ENCODE assay signal across 20 mouse cellular contexts in genomic region chr7:99632286-99632685, GRCm38 (mm10). TPM values are rescaled to one million over a fixed set of nuclear protein-coding genes. Genes with fewer than 3 reads are reported as not detected.
DNase-seq lines count a peak whose midpoint lies in the region; ATAC-seq and TF ChIP-seq lines count a peak whose summit lies in the region.
"Had no signal": no experiment of that assay in that cellular context is flagged by ENCODE, and none has a peak within 500 bp of the region (broad histone marks: within the 10 kb centered on the region; RNA-seq: fewer than 3 reads in every experiment).

No protein-coding gene starts in this region.

- 13% methylated on average over 6 of the region's 6 CpGs for WGBS in embryonic facial prominence, embryonic 14.5 days

- intact Hi-C loops in gastrocnemius, adult 2 months (cut with DNase I), result no loop called here

- H3K27ac ChIP-seq in gastrocnemius, adult 2 months, result peak overlapping the region; percentile 96; the same call in 1 of the 2 replicates
- H3K27ac ChIP-seq in embryonic facial prominence, embryonic 14.5 days (replicated peaks; ENCODE audit: low read depth, low read length), result no peak overlapping the region
- H3K27ac ChIP-seq: forebrain, embryonic 15.5 days; liver, embryonic 13.5 days; midbrain, embryonic 10.5 days; neural tube, embryonic 13.5 days had no signal

- no peak overlapping the region for H3K9ac ChIP-seq in embryonic facial prominence, embryonic 14.5 days (ENCODE audit: low read depth, low read length)
- H3K9ac ChIP-seq: forebrain, embryonic 15.5 days; liver, embryonic 13.5 days; neural tube, embryonic 13.5 days had no signal

- H3K4me3 ChIP-seq in gastrocnemius, adult 2 months, result no peak overlapping the region
- H3K4me3 ChIP-seq in embryonic facial prominence, embryonic 14.5 days (ENCODE audit: low read depth, low read length), result no peak overlapping the region
- H3K4me3 ChIP-seq: forebrain, embryonic 15.5 days; liver, embryonic 13.5 days; midbrain, embryonic 10.5 days; neural tube, embryonic 13.5 days had no signal

- TF ChIP-seq CTCF in gastrocnemius, adult 2 months (IDR thresholded peaks at IDR 0.05), result no peak

- peaks cover 25% of the 10 kb centered on the region for H3K27me3 ChIP-seq in embryonic facial prominence, embryonic 14.5 days (replicated peaks; ENCODE audit: control insufficient read depth, insufficient read depth, low read length)

- no peak for ATAC-seq in embryonic facial prominence, embryonic 14.5 days (ENCODE audit: low read depth)
- ATAC-seq: forebrain, embryonic 15.5 days had no signal

- no peaks in the 10 kb centered on the region for H3K36me3 ChIP-seq in embryonic facial prominence, embryonic 14.5 days (ENCODE audit: control insufficient read depth, insufficient read depth, low read length)
- H3K36me3 ChIP-seq: forebrain, embryonic 15.5 days; liver, embryonic 13.5 days; midbrain, embryonic 10.5 days; neural tube, embryonic 13.5 days had no signal

- no peaks in the 10 kb centered on the region for H3K4me1 ChIP-seq in embryonic facial prominence, embryonic 14.5 days (ENCODE audit: control insufficient read depth, insufficient read depth, low read length)

- DNase-seq in gastrocnemius, adult 2 months, result no peak
- DNase-seq in gastrocnemius, postnatal 10 days, result no peak
- peak; percentile 49 for DNase-seq in 3T3-L1 (ENCODE audit: low read depth, low spot score)
- peak; percentile 49 for DNase-seq in R1 (ENCODE audit: low read depth, low spot score)
- DNase-seq in embryonic facial prominence, embryonic 14.5 days (ENCODE audit: low spot score), result peak; percentile 76
- DNase-seq in spleen, postnatal 14 days (ENCODE audit: low spot score in 2 of 2), result no peak
- no peak for DNase-seq in testis, postnatal 10 days (ENCODE audit: low spot score)
- no peak for DNase-seq in right cerebral cortex, postnatal 25 days
- DNase-seq: adrenal gland, adult 8-10 months; B cell, adult 2 months; cerebellum, adult 11 months; heart, adult 11 months; kidney, adult 8-10 months; kidney, postnatal 36 days; liver, embryonic 13.5 days; right cerebral cortex, postnatal 4 days had no signal

- H3K9me3 ChIP-seq in embryonic facial prominence, embryonic 14.5 days (ENCODE audit: control insufficient read depth, low read length), result no peaks in the 10 kb centered on the region
- H3K9me3 ChIP-seq: forebrain, embryonic 15.5 days; liver, embryonic 13.5 days; midbrain, embryonic 10.5 days; neural tube, embryonic 13.5 days had no signal

- H3K4me2 ChIP-seq in embryonic facial prominence, embryonic 14.5 days (ENCODE audit: low read depth, low read length), result no peak overlapping the region
- H3K4me2 ChIP-seq: forebrain, embryonic 15.5 days; liver, embryonic 13.5 days; neural tube, embryonic 13.5 days had no signal

RNA-seq across cellular contexts. Expression of gene Tpbgl, which starts 5.4 kb away (rescaled TPM):
- total RNA-seq in gastrocnemius, adult 2 months (2021), result 10 to 100 TPM; 47.8 to 69.3 TPM
- total RNA-seq in gastrocnemius, postnatal 10 days (2021), result 10 to 100 TPM; 36.4 to 42.1 TPM
- polyA plus RNA-seq in embryonic facial prominence, embryonic 14.5 days (2014; fragmentation: Nextera tagmentation; extraction: Ambion mirVana), result 2.0 and 2.5 TPM in 2 replicates
- total RNA-seq: monocyte, adult 5-6 weeks had no signal

Comparison
In these comparisons a context has a peak if more than half of its experiments do, and no peak if none do; other contexts are left out.
1. DNase-seq: peak in 3T3-L1 (single experiment), R1 (single experiment) and embryonic facial prominence, embryonic 14.5 days (single experiment); none in gastrocnemius, adult 2 months (single experiment), gastrocnemius, postnatal 10 days (single experiment), spleen, postnatal 14 days (0 of 2), testis, postnatal 10 days (single experiment) and right cerebral cortex, postnatal 25 days (single experiment).